Mouse (Mus musculus) embryonic stem cell, embryonic (primary cell): Measurements from ENCODE around the gene Adh4.

ENCODE experiments used
- CTCF ChIA-PET, 4 experiments: fragments of 300-600 bp in 2 of 4; fragments of 350-600 bp in 2 of 4; sonication (Branson Sonifier 250); formaldehyde crosslinking; loops; one replicate each; lab custom pipeline; 2022; ENCODE audit warnings: inconsistent platforms in 2 of 4; lab: Charles Lee
- POLR2A ChIA-PET, 4 experiments: fragments of 300-600 bp in 2 of 4; fragments of 350-600 bp in 2 of 4; sonication (Branson Sonifier 250); formaldehyde crosslinking; loops; one replicate each; lab custom pipeline; 2022; ENCODE audit warnings: antibody characterized with exemption in 4 of 4, inconsistent platforms in 1 of 4; lab: Charles Lee

Gene Adh4

GRCm38 (mm10) chr3:138471066-138471465, 55.8 kb downstream of the Adh4 start:
- CTCF ChIA-PET, result no interaction called here
- POLR2A ChIA-PET, result interaction anchor here in 1 of 4 experiments (0.6 to 2.8 kb wide), 6 partner anchors 8 to 36 kb away, joined by 3 to 15 read pairs (median 4); no protein-coding TSS in a partner anchor

GRCm38 (mm10) chr3:138479489-138479888, 64.2 kb downstream of the Adh4 start:
- CTCF ChIA-PET, result no interaction called here
- POLR2A ChIA-PET, result interaction anchor here in 2 of 4 experiments (1.0 to 2.2 kb wide), 5 partner anchors 9 to 47 kb away, joined by 3 to 15 read pairs (median 4); partner anchors contain the start of gene Metap1 (in 2 of the 2)
